Mouse (Mus musculus): ENCODE measurements around the gene Prss46.

- no peak for TF ChIP-seq CTCF (IDR thresholded peaks at IDR 0.05; ENCODE audit: low read depth, low read length)
- no peak for TF ChIP-seq EP300 (IDR thresholded peaks at IDR 0.05; ENCODE audit: insufficient read depth, low read depth, low read length)
Measured at GRCm38 (mm10) chr9:110856920-110857319, 12.6 kb downstream of the Prss46 start.
